Mouse (Mus musculus): ENCODE measurements at regions not wholly inside any gene's neighbourhood (a gene's known extent, or its start where the extent isn't known, plus 50 kb on each side); places are given as distances from the start of the nearest gene placed in this dataset.
A peak's percentile ranks its signal among the peaks of the same experiment; 100 is the strongest.

- peaks cover 11% of the 10 kb centered on the region; the same call in 1 of the 2 replicates for H3K4me1 ChIP-seq (ENCODE audit: control insufficient read depth, insufficient read depth, low read length)
- H3K27ac ChIP-seq (replicated peaks; ENCODE audit: low read depth, low read length), result peak overlapping the region; percentile 39; the same call in 1 of the 2 replicates
- H3K36me3 ChIP-seq (ENCODE audit: control insufficient read depth, insufficient read depth, low read length), result no peaks in the 10 kb centered on the region
- 61% methylated on average over 11 of the region's 11 CpGs for WGBS
- H3K27me3 ChIP-seq (ENCODE audit: control insufficient read depth, insufficient read depth, low read length), result no peaks in the 10 kb centered on the region
- DNase-seq (peak; percentile 54), ATAC-seq (ENCODE audit: low FRiP score, low TSS enrichment) (no peak)
- no peak overlapping the region for H3K4me3 ChIP-seq (replicated peaks; ENCODE audit: low read depth, low read length)
- no peaks in the 10 kb centered on the region for H3K9me3 ChIP-seq (ENCODE audit: control insufficient read depth, low read length)
- H3K4me2 ChIP-seq (ENCODE audit: low read length), result no peak overlapping the region
- H3K9ac ChIP-seq (replicated peaks; ENCODE audit: low read length), result no peak overlapping the region
Observed at GRCm38 (mm10) chr12:106952621-106953020, 535.8 kb upstream of the 3110018I06Rik start.

- H3K4me2 ChIP-seq (ENCODE audit: low read length), result no peak overlapping the region
- no peaks in the 10 kb centered on the region for H3K36me3 ChIP-seq (ENCODE audit: control insufficient read depth, insufficient read depth, low read length)
- no peak overlapping the region for H3K4me3 ChIP-seq (replicated peaks; ENCODE audit: low read depth, low read length)
- no peaks in the 10 kb centered on the region for H3K27me3 ChIP-seq (ENCODE audit: control insufficient read depth, insufficient read depth, low read length)
- no peaks in the 10 kb centered on the region for H3K9me3 ChIP-seq (ENCODE audit: control insufficient read depth, low read length)
- 57% methylated on average over 12 of the region's 12 CpGs for WGBS
- peaks cover 11% of the 10 kb centered on the region; the same call in 1 of the 2 replicates for H3K4me1 ChIP-seq (ENCODE audit: control insufficient read depth, insufficient read depth, low read length)
- H3K9ac ChIP-seq (replicated peaks; ENCODE audit: low read length), result no peak overlapping the region
- peak; percentile 53 for ATAC-seq (ENCODE audit: low FRiP score, low TSS enrichment)
- DNase-seq, result peak; percentile 91
- peak overlapping the region; percentile 62; the same call in 1 of the 2 replicates for H3K27ac ChIP-seq (replicated peaks; ENCODE audit: low read depth, low read length)
Observed at GRCm38 (mm10) chr12:106955778-106956177, 532.7 kb upstream of the 3110018I06Rik start.

GRCm38 (mm10) chr12:106956266-106956665, 532.2 kb upstream of the 3110018I06Rik start:
- no peak for ATAC-seq (ENCODE audit: low FRiP score, low TSS enrichment)

GRCm38 (mm10) chr12:106961991-106962390, 526.4 kb upstream of the 3110018I06Rik start:
- Histone ChIP-seq H3K36me3 (ENCODE audit: control insufficient read depth, insufficient read depth, low read length) (no peaks in the 10 kb centered on the region), H3K4me3 (replicated peaks; ENCODE audit: low read depth, low read length) (no peak overlapping the region), H3K27me3 (ENCODE audit: control insufficient read depth, insufficient read depth, low read length) (no peaks in the 10 kb centered on the region), H3K9ac (replicated peaks; ENCODE audit: low read length) (no peak overlapping the region), H3K4me2 (ENCODE audit: low read length) (no peak overlapping the region), H3K9me3 (ENCODE audit: control insufficient read depth, low read length) (no peaks in the 10 kb centered on the region), H3K27ac (replicated peaks; ENCODE audit: low read depth, low read length) (no peak overlapping the region), H3K4me1 (ENCODE audit: control insufficient read depth, insufficient read depth, low read length) (no peaks in the 10 kb centered on the region)
- DNase-seq (no peak), ATAC-seq (ENCODE audit: low FRiP score, low TSS enrichment) (no peak)
- WGBS, result 32% methylated on average over 4 of the region's 4 CpGs

More at GRCm38 (mm10) chr12:106956266-106956665, 532.2 kb upstream of the 3110018I06Rik start:
- no peaks in the 10 kb centered on the region for H3K36me3 ChIP-seq (ENCODE audit: control insufficient read depth, insufficient read depth, low read length)
- no peak overlapping the region for H3K4me2 ChIP-seq (ENCODE audit: low read length)
- 77% methylated on average over 6 of the region's 6 CpGs for WGBS
- peaks cover 11% of the 10 kb centered on the region; the same call in 1 of the 2 replicates for H3K4me1 ChIP-seq (ENCODE audit: control insufficient read depth, insufficient read depth, low read length)
- H3K27ac ChIP-seq (replicated peaks; ENCODE audit: low read depth, low read length), result peak overlapping the region; percentile 62
- DNase-seq, result peak; percentile 34
- H3K4me3 ChIP-seq (replicated peaks; ENCODE audit: low read depth, low read length), result no peak overlapping the region
- H3K27me3 ChIP-seq (ENCODE audit: control insufficient read depth, insufficient read depth, low read length), result no peaks in the 10 kb centered on the region
- no peak overlapping the region for H3K9ac ChIP-seq (replicated peaks; ENCODE audit: low read length)
- H3K9me3 ChIP-seq (ENCODE audit: control insufficient read depth, low read length), result no peaks in the 10 kb centered on the region

- no peak for ATAC-seq (ENCODE audit: low FRiP score, low TSS enrichment)
- Histone ChIP-seq H3K9me3 (ENCODE audit: control insufficient read depth, low read length) (no peaks in the 10 kb centered on the region), H3K9ac (replicated peaks; ENCODE audit: low read length) (no peak overlapping the region), H3K36me3 (ENCODE audit: control insufficient read depth, insufficient read depth, low read length) (no peaks in the 10 kb centered on the region), H3K4me2 (ENCODE audit: low read length) (no peak overlapping the region), H3K4me3 (replicated peaks; ENCODE audit: low read depth, low read length) (no peak overlapping the region), H3K27ac (replicated peaks; ENCODE audit: low read depth, low read length) (no peak overlapping the region), H3K27me3 (ENCODE audit: control insufficient read depth, insufficient read depth, low read length) (no peaks in the 10 kb centered on the region), H3K4me1 (ENCODE audit: control insufficient read depth, insufficient read depth, low read length) (no peaks in the 10 kb centered on the region)
- WGBS, result 68% methylated on average over 5 of the region's 5 CpGs
- peak; percentile 26 for DNase-seq
Observed at GRCm38 (mm10) chr12:106963762-106964161, 524.7 kb upstream of the 3110018I06Rik start.

GRCm38 (mm10) chr12:106969873-106970272, 518.6 kb upstream of the 3110018I06Rik start:
- Histone ChIP-seq H3K4me2 (ENCODE audit: low read length) (no peak overlapping the region), H3K27me3 (ENCODE audit: control insufficient read depth, insufficient read depth, low read length) (no peaks in the 10 kb centered on the region), H3K9ac (replicated peaks; ENCODE audit: low read length) (no peak overlapping the region), H3K27ac (replicated peaks; ENCODE audit: low read depth, low read length) (no peak overlapping the region), H3K4me1 (ENCODE audit: control insufficient read depth, insufficient read depth, low read length) (no peaks in the 10 kb centered on the region), H3K4me3 (replicated peaks; ENCODE audit: low read depth, low read length) (no peak overlapping the region), H3K36me3 (ENCODE audit: control insufficient read depth, insufficient read depth, low read length) (no peaks in the 10 kb centered on the region), H3K9me3 (ENCODE audit: control insufficient read depth, low read length) (peaks cover 3% of the 10 kb centered on the region; the same call in 1 of the 2 replicates)
- ATAC-seq (ENCODE audit: low FRiP score, low TSS enrichment) (no peak), DNase-seq (no peak)
- 29% methylated on average over 5 of the region's 5 CpGs for WGBS

GRCm38 (mm10) chr12:106992421-106992820, 496.0 kb upstream of the 3110018I06Rik start:
- DNase-seq (no peak), ATAC-seq (ENCODE audit: low FRiP score, low TSS enrichment) (no peak)
- no peak overlapping the region for H3K27ac ChIP-seq (replicated peaks; ENCODE audit: low read depth, low read length)
- no peak overlapping the region for H3K9ac ChIP-seq (replicated peaks; ENCODE audit: low read length)
- H3K9me3 ChIP-seq (ENCODE audit: control insufficient read depth, low read length), result no peaks in the 10 kb centered on the region
- H3K4me1 ChIP-seq (ENCODE audit: control insufficient read depth, insufficient read depth, low read length), result no peaks in the 10 kb centered on the region
- H3K4me2 ChIP-seq (ENCODE audit: low read length), result no peak overlapping the region
- no peak overlapping the region for H3K4me3 ChIP-seq (replicated peaks; ENCODE audit: low read depth, low read length)
- H3K27me3 ChIP-seq (ENCODE audit: control insufficient read depth, insufficient read depth, low read length), result no peaks in the 10 kb centered on the region
- no peaks in the 10 kb centered on the region for H3K36me3 ChIP-seq (ENCODE audit: control insufficient read depth, insufficient read depth, low read length)
- WGBS, result 74% methylated on average over 3 of the region's 3 CpGs

- DNase-seq (no peak), ATAC-seq (ENCODE audit: low FRiP score, low TSS enrichment) (no peak)
- no peak overlapping the region for H3K27ac ChIP-seq (replicated peaks; ENCODE audit: low read depth, low read length)
- H3K36me3 ChIP-seq (ENCODE audit: control insufficient read depth, insufficient read depth, low read length), result no peaks in the 10 kb centered on the region
- H3K9ac ChIP-seq (replicated peaks; ENCODE audit: low read length), result no peak overlapping the region
- H3K4me3 ChIP-seq (replicated peaks; ENCODE audit: low read depth, low read length), result no peak overlapping the region
- no peaks in the 10 kb centered on the region for H3K4me1 ChIP-seq (ENCODE audit: control insufficient read depth, insufficient read depth, low read length)
- WGBS, result 80% methylated on average over 4 of the region's 4 CpGs
- H3K27me3 ChIP-seq (ENCODE audit: control insufficient read depth, insufficient read depth, low read length), result no peaks in the 10 kb centered on the region
- H3K4me2 ChIP-seq (ENCODE audit: low read length), result no peak overlapping the region
- no peaks in the 10 kb centered on the region for H3K9me3 ChIP-seq (ENCODE audit: control insufficient read depth, low read length)
Observed at GRCm38 (mm10) chr12:106993011-106993410, 495.4 kb upstream of the 3110018I06Rik start.

GRCm38 (mm10) chr12:107010995-107011786, 477.2 kb upstream of the 3110018I06Rik start:
- Histone ChIP-seq H3K4me1 (ENCODE audit: control insufficient read depth, insufficient read depth, low read length) (peaks cover 7% of the 10 kb centered on the region; the same call in 1 of the 2 replicates), H3K9ac (replicated peaks; ENCODE audit: low read length) (no peak overlapping the region), H3K36me3 (ENCODE audit: control insufficient read depth, insufficient read depth, low read length) (no peaks in the 10 kb centered on the region), H3K4me2 (ENCODE audit: low read length) (no peak overlapping the region), H3K27me3 (ENCODE audit: control insufficient read depth, insufficient read depth, low read length) (no peaks in the 10 kb centered on the region), H3K27ac (replicated peaks; ENCODE audit: low read depth, low read length) (no peak overlapping the region), H3K4me3 (replicated peaks; ENCODE audit: low read depth, low read length) (no peak overlapping the region), H3K9me3 (ENCODE audit: control insufficient read depth, low read length) (no peaks in the 10 kb centered on the region)
- ATAC-seq (ENCODE audit: low FRiP score, low TSS enrichment), result no peak
- 63% methylated on average over 20 of the region's 20 CpGs for WGBS
- DNase-seq, result peak; percentile 64

Measured in midbrain, embryonic 14.5 days (tissue).